Mouse (Mus musculus) urinary bladder, postnatal 25 days (tissue): Measurements from ENCODE around the gene Ddx6.
A peak's percentile ranks its signal among the peaks of the same experiment; 100 is the strongest.
"Not testable (repeated sequence)": the region's sequence is repeated elsewhere in the genome, so short reads cannot be mapped to it uniquely, and the experiment has no call there.

Experiments used
- DNase-seq: peaks from one replicate; pipeline ENCODE4 v3.0.0; 2022; ENCODE audit warnings: low spot score

Gene Ddx6

DNA sequence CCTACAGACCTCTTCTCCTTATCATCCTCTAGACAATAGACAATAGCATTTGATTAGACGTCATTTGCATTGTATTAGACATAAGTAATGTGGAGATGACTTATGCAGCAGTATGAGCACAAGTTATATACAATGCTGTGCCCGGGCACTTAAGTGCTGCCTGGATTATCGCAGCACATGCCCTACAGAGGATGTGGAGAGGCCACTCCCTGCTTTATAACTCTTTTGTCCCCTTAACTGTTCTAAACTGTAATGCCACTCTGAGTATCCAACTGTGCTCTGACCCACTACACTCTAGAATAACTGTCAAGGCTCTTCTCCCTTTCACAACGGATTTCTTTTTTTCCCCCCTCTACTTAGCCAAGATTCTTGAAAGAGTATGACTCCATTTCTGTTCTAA is 10.8 kb upstream of the Ddx6 start:
- no peak for DNase-seq

DNA sequence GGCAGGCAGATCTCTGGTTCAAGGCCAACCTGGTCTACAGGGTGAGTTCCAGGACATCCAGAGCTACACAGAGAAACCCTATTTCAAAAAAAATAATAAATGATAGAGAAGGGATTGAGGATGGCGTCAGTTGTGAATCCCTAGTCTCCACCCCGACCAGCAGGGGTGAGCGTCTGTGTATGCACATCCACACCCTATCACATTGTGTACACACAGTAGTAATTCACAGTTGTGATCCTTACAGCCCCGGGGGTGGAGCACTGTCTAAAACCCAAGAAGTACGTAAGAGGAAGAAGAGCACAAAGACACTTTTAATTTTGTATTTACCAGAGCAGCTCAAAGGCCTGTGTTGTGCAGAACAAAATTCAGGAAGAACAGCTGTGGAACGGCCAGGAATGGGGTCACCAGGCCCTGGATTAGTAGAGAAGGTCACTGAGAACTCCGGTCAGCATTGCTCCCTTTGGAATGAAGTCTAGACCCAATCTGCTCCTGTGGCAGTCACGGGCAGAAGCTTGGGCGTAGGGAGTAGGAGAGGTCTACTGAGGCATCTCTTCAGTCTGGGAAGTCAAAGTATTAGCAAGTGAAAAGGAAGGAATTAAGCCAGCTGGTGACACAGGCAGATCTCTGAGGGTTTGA is 9.7 kb upstream of the Ddx6 start:
- no peak for DNase-seq

DNA sequence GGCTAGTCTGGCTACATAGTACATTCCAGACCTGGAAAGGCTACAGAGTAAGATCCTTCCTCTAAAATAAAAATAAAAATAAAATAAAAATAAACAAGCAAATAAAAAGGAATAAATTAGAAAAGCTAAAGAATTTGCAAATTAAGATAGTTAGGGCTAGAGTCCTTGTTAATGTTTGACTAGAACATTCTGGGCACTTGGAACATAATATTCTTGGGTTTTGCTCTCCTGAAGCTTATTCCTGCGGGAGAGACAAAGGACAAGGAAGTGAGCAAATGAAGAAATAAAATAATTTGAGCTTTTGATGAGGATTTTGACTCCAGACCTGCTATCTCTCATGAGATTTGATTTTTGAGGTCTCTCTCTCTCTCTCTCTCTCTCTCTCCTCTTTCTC is 9.2 kb upstream of the Ddx6 start:
- DNase-seq, result no peak

DNA sequence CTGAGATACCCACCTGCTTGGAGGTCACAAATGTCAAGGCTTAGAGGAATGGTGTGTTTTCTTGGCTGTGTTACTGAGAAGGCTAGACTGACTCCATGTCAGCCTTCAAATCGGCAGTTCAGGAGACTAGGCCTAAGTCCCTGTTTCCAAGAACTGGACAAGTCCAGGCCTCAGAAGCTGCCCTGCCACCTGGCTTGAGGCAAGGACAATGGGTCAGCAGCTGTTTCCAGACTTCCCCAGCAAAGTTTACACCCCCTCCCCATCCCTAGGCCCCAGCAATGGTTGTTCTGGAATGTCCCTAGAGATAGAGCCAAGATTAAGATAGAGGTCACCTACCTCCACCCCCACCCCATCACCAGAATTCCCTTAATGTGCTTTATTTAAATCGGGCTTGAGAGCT is 7.0 kb upstream of the Ddx6 start:
- no peak for DNase-seq

DNA sequence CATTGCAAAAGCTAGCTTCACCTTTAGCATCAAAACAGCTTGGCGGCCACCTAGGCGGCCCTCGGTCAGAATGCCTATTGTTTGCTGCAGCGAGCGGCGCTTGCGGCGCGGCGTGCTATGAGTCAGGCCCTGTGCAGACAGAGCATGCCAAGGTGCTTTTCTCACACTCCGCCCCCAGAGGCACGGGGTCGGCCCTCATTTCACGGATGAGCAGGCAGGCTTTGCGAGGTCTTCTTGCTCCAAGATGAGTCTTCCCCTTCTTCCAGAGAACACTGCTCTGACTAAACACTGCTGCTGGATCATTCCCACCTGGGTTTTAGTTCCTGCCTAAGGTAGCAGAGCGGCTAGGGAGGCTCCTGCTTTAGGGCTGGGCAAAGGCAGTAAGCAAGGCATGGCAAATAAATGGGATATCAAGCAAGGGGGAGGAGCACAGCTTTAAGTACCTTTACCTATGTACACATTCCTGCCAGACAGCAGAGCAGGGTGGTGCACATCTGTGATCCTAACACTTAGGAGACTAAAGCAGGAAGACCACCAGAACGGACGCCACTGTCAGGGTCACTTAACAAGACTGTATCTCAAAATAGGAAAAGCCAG is 5.7 kb upstream of the Ddx6 start:
- DNase-seq, result peak; percentile 33

DNA sequence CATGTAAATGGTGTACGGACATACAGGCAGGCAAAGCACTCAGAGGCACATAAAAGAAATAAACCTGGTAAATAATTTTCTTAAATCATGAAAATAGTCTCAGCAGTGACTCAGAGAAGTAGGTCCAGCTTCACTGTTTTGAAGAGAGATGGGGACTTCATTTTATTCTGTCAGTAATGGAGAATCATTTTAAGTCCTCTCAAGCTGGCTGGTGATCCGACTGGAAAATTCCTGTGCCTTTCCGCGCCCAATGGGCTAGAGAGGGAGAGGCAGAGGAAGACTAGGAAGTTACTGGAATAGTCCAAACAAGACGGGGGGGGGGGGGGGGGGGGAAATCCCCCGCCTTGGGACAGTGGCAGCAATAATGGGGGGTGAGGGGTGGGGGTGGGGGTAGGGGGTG is 5.1 kb upstream of the Ddx6 start:
- DNase-seq, result no peak

DNA sequence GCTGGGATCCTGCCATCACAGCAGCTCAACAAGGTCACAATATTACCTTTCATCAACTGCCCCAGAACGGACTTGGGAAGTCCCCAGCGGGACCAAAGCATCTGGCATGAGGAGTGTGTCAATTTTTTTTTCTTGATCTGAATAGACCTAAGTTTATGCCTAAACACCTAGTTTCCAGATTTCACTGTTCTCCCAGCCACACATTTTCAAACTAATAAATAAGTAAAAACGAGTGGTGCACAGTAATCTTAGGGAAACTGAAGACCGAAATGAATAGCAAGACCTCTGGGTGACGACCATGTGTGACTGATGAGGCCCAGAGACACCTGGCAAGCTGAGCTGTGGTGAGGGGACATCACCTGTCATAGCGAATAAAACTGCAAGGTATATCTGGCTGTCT is 3.9 kb upstream of the Ddx6 start:
- DNase-seq, result no peak

DNA sequence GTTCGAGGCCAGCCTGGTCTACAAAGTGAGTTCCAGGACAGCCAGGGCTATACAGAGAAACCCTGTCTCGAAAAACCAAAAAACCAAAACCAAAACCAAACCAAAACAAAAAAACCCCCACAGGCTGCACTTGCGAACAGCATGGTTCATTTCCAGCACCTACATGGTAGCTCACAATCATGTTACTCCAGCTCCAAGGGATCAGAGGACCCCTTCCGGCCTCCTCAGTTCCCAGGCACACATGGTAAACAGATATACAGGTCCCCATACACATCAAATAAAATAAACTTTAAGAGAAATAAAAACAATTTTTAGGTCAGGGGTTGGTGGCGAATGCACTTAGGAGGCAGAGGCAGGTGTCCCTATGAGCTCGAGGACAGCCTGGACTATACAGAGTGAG is 1.9 kb upstream of the Ddx6 start:
- no peak for DNase-seq

DNA sequence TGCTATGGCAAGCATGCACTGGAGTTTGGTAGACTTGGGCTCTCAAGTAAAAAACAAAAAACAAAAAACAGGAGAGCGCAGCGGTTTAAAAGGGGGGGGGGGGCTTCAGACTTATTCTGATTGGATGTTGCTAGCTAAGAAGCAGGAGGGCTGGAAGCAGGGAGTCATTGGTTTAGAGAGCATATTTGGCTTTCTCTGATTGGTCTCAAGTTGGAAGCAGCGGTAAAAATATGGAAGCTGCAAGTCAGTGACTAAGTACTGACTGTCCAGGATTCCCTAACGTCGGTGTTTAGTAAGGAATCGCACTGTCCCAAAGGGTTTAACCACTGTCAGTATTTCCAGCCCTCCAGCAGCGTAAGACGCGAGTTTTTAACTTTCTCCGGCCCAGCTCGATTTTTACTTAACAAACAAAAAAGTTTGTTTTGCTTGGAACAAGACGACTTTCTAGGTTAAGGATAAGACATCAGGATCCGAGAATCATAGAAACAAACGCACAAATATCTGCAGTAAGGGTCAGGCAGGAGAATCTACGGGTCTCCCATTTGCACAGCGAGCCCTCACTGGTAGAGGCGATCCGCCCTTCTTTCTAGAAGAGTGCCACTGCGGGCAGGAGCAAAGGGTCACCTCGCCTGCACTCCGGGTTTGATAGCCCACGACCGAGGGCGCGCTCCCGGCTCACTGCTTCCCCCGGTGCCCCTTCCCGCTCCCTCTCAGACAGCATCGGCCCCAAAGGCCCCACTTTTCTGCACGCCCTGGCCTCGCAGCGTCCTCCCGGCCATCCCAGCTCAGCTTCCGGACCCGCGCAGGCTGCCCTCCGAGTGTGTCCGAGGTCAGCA is 1.0 kb upstream of the Ddx6 start:
- DNase-seq, result no peak

DNA sequence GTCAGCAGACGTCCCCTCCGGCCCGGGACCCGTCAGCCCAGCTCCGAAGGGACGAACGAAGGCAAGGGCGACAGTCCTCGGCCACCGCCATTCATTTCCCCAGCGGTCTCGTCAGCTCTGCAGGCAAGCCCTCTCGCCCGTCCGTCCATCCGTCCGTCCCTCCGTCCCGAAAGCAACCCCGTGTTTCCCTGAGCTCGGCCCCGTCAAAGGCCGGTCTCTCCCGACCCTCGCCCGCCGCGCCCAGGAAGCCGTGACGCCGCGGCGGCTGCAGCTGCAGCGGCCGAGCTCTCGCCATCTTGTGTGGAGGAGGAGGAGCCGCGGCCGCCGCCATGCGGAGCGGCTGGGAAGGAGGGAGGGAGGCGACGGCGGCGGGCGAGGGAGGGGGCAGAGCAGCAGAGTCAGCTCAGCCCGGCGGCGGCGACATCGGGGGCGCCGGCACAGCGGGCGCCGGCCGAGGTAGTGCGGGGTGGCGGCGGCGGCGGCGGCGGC is 358 bp upstream of the Ddx6 start:
- DNase-seq, result peak; percentile 69

DNA sequence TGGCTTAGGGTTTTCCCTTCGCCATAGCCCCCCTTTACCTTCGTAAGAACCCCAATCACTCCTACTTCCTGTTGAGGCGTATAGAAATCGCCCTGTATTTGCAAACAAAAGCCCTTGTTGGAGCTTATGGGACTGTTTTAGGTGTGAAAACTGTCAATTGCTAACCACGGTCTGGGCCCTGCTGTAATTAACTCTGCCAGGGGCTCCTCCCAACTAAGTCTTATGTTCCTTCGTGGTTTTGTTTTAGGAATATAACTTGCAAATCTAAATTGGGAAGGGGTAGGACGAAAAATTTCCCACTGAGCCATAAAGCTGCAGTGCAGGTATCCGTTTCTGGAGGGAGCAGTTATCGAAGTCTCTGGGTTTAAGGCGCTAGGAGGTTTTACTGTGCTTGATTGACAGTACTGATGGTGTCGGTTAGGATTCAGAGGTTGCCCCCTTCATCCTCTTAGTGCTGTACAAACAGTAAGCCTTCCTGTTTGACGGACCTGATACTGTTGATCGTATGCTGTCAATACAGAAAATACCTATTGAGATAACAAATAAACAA is 999 bp downstream of the Ddx6 start:
- DNase-seq, result no peak

DNA sequence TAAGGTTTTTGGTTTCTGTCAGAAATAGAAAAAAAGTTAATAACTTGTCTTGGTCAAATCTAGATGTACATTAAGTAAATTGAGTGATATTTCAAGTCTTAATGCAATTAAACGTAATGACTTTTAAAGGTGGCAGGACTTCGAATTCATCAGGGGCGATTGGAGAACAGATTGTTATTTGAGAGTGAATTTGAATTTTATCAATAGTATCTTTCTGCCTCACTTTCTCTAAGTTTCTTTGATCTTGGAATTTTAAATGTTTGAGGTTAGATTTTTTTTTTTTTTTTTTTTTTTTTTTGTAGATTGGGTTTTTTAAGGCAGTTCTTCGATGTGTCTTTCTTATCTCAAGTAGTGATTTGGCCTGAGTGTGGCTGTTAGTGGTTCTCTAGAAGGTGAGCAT is 2.0 kb downstream of the Ddx6 start:
- DNase-seq, result no peak

DNA sequence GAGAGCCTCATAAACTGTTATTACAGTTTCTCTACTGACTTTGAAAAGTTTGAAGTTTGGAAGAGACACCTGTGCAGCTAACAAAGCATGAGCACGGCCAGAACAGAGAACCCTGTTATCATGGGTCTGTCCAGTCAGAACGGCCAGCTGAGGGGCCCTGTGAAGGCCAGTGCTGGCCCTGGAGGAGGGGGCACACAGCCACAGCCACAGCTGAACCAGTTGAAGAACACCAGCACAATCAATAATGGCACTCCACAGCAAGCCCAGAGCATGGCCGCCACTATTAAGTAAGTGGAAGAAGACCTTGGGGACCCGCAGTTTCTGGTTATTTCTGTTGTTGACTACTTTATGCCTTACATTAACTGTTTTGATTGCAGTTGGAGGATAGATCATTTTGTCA is 2.6 kb downstream of the Ddx6 start:
- no peak for DNase-seq

DNA sequence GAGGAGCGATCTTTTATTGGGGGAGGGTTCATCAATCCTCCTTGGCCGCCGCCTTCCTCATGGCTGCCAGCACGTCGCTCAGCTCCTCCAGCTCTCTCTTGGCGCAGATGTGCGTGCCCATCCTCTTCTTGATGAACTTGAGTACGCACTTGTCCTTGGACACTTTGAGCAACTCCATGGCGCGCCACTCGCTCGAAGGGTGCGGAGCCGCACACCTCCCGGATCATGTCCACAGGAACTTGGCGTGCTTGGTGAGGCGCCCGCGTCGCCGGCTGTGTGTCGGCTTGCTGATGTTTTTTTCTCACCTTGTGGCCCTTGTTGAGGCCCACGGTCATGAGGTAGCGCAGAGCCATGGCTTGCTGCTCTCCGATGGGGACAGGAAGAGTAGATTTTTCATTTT is 5.7 kb downstream of the Ddx6 start:
- DNase-seq, result no peak

DNA sequence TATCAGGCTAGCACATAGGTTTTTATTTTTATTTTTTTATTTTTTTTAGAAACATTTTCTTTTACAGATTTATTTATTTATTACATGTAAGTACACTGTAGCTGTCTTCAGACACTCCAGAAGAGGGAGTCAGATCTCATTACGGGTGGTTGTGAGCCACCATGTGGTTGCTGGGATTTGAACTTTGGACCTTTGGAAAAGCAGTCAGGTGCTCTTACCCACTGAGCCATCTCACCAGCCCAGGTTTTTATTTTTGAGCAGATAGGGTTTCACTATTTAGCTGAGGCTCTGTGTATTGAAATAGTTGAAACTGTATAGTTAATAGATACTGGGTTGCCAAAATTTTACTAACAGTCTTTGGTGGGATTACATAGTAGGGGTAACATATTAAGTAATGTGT is 8.4 kb downstream of the Ddx6 start:
- not testable (repeated sequence) for DNase-seq

DNA sequence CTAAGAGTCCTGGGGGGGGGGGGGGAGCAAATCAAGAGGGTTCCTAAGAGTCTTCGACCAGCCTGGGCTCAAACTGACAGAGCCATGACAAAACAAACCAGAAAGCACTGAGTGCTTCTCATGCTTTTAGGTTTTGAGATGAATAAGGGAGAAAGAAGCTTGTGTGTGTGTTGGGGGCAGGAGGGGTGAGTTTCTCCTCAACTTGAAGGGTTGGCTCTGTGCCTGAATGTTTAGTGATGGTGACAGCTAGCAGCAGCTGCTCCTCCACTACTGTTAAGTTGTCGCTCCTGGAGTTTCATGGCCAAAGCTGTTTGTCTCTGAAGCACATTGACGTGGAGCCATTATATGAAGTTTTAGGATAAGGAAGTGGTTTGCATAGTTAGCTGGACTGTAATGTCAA is 16.4 kb downstream of the Ddx6 start:
- DNase-seq, result no peak

DNA sequence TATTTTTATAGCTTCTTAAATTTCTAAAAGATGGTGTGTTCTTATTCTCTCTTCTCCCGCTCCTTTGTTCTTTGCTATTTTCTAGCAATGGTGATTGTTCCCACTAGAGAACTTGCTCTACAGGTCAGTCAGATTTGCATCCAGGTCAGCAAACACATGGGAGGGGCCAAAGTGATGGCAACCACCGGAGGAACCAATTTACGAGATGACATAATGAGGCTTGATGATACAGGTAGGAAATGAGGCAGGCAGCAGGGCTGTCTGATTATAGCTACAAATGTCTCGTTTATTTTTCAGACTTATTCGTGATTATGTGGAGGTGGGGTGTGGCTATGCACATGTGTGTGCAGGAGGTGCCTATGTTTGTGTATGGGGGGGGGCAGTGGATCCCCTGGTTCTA is 19.7 kb downstream of the Ddx6 start:
- no peak for DNase-seq

DNA sequence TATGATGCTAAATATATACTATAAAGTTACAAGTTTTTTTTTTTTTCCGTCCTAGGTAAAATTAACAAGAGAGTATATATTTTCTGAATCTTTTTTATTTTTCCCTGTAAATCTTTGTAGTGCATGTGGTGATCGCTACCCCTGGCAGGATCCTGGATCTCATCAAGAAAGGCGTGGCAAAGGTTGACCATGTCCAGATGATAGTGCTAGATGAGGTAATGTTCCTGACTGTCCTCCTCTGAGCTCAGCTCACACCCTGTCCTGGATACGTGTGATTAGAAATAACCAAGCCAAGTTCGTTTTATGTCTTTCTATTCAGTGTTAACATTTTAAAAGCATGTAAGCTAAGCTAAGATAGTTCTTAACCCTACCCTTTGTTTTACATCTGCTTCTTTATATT is 21.6 kb downstream of the Ddx6 start:
- DNase-seq, result no peak

DNA sequence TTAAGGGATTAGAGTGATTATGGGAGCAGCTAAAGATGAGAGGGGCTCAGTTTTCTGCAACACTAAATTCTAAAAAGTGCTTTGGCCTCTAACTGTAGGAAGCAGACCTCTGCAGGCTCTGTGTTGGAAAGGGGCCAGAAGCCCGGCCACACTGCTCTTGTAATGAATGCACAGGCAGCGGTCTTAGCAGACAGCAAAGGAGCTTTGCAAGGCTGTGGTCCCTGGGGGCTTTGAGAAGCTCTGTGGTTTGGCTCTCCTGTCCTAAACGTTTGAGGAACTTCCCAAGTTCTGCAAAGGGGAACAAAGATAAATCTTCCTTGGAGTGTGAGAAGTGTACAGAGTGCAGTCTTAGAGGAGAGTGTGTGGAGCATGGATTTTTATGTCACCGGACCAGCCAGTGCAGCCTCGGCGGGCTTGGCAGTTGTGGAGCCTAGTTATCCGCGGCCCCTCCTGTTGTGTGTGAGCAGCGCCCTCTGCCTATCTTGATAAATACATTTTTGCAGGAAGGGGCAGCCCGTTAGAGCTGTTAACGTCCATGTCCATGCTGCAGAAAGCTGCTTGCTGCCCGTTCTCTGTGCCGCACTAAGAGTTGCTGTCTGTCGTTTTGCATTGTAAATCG is 33.0 kb downstream of the Ddx6 start:
- DNase-seq, result no peak

DNA sequence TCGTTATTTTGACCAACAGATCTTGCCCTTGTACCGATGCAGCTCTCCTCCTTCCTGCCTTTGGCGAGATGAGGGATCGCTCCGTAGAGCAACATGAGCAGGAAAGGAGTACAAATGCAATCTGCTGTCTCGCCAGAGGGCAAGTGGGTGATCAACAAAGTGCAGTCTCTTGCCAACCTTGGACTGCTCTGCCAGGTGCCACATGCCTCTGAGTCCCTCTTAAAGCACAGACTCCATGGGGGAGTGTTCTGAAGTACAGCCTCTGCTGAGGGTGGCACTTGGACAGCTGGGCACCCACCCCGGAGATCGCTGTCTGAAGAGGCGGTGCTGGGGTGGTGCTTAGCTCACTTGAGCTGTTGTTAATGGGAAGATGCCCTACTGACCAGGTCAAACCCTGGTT is 34.0 kb downstream of the Ddx6 start:
- DNase-seq, result not testable (repeated sequence)

DNA sequence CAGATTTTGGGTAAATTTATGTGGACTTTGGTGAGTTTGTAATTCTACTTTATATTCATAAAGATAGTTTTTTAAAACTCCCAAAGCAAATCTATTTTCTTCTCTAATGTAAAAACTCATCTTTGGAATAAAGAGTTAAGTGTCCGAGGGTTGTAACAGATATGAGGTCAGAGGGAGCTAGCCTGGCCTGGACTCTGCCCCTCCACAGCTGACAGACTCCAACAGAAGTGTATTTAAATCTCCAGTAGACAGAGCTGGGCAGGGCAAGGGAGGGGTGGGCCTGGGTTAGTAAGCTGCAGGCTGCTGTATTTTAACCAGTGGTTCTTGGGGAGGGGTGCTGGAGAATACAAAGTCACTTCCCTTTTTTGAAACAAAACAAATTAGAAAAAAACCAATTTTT is 35.3 kb downstream of the Ddx6 start:
- DNase-seq, result not testable (repeated sequence)

DNA sequence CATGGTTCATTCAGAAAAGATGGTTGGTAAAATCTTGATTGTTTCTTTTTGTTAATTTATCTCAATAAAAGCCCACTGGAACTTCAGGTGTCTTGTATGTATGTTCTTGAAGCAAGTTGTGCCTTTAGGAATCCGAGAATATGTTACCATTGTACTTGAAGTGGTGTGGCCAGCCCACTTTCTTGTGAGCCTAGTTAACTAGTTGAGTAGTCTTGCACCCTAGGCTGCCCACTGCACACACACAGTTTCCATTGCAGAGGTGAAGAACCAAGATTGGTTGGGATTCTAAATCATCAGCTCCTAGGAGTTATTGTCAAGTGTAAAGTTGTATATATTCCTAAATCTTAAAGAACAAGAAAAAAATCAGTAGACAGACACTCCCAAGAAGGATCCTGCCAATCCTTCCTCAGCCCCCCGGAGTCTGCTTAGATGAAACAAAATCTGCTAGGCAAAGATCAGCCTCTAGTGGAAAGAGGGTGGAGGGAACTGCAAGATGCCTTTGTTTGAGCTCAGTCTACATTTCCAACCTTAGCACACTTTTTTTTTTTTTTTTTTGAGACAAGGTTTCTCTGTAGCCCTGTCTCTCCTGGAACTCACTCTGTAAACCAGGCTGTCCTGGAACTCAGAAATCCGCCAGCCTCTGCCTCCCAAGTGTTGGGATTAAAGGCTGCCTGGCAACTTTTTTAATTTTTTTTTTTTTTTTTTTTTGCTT is 36.1 kb downstream of the Ddx6 start:
- DNase-seq, result no peak
